Mouse (Mus musculus) heart, postnatal 0 days (tissue): Measurements from ENCODE around the gene Prkcb. TPM values are rescaled to one million over a fixed set of nuclear protein-coding genes. Genes with fewer than 3 reads are reported as not detected.

Source experiments
- ATAC-seq: fragments of 200-750 bp; cut with Nextera tagmentation; 2 replicates; pipeline ENCODE4 v1.8.0; 2017; ENCODE audit warnings: low read depth, moderate number of reproducible peaks, moderate library complexity; ENCODE audit not compliant: insufficient read depth
- DNase-seq: peaks from one replicate; pipeline ENCODE4 v3.0.0-alpha.2; 2016; ENCODE audit warnings: low spot score
- H3K27ac ChIP-seq: fragments of 300-500 bp; sonication (generic); 2 replicates; pipeline ENCODE4 v1.5.1; 2014; ENCODE audit warnings: low read depth, mild to moderate bottlenecking
- H3K27me3 ChIP-seq: fragments of 300-500 bp; sonication (generic); 2 replicates; pipeline ENCODE4 v1.6.1; 2014; ENCODE audit warnings: low read length, mixed read lengths; ENCODE audit not compliant: control insufficient read depth, insufficient read depth
- H3K36me3 ChIP-seq: fragments of 300-500 bp; sonication (generic); replicated peaks from 2 replicates; pipeline ENCODE4 v1.6.1; 2014; ENCODE audit warnings: low read length, mixed read lengths; ENCODE audit not compliant: control insufficient read depth, insufficient read depth
- H3K4me1 ChIP-seq: fragments of 300-500 bp; sonication (generic); 2 replicates; pipeline ENCODE4 v1.6.1; 2014; ENCODE audit warnings: antibody characterized with exemption; ENCODE audit not compliant: control insufficient read depth, insufficient read depth
- H3K4me2 ChIP-seq: fragments of 300-500 bp; sonication (generic); 2 replicates; pipeline ENCODE4 v1.6.1; 2014; ENCODE audit warnings: low read depth, mild to moderate bottlenecking, low read length, moderate library complexity
- H3K4me3 ChIP-seq: fragments of 300-500 bp; sonication (generic); 2 replicates; pipeline ENCODE4 v1.5.1; 2014; ENCODE audit warnings: low read depth, low read length
- H3K9ac ChIP-seq: fragments of 300-500 bp; sonication (generic); replicated peaks from 2 replicates; pipeline ENCODE4 v1.6.1; 2014; ENCODE audit warnings: low read depth, low read length, mixed read lengths
- H3K9me3 ChIP-seq: fragments of 300-500 bp; sonication (generic); replicated peaks from 2 replicates; pipeline ENCODE4 v1.6.1; 2016; ENCODE audit warnings: low read length; ENCODE audit not compliant: control insufficient read depth
- CTCF ChIP-seq: IDR thresholded peaks from 2 replicates; pipeline ENCODE4 v1.5.1; 2016; ENCODE audit warnings: antibody characterized with exemption, control low read depth, low read depth
- EP300 ChIP-seq: IDR thresholded peaks from 2 replicates; pipeline ENCODE4 v1.6.1; 2016; ENCODE audit warnings: antibody characterized with exemption, low read depth
- WGBS: fragments of 180-500 bp; shearing (Covaris S2); extraction: QIAGEN DNeasy Blood & Tissue Kit; methylation state at CpG from one replicate; pipeline ENCODE4 v1.1.7; 2014; 5-methylcytosine and 5-hydroxymethylcytosine counted together
- polyA plus RNA-seq: library from polyadenylated mRNA; unstranded; fragments of >200 nt; fragmentation: Nextera tagmentation; extraction: Ambion mirVana; gene quantifications from 2 replicates; pipeline ENCODE4 v1.2.1, GENCODE M21; 2015
- total RNA-seq: library from RNA; depleted of rRNA; stranded (reverse); fragments of >200 nt; gene quantifications from 2 replicates; pipeline ENCODE4 v1.2.3, GENCODE M21; 2014; ENCODE audit warnings: low replicate concordance

Prkcb gene
- total and polyA plus RNA-seq, 2 experiments from 2014 or later: 1.1 to 1.9 TPM

GRCm38 (mm10) chr7:122445056-122445455, 156.5 kb downstream of the Prkcb start:
- peak; percentile 23 for DNase-seq
- Histone ChIP-seq H3K36me3 (no peaks in the 10 kb centered on the region), H3K27ac (no peak overlapping the region), H3K4me3 (no peak overlapping the region), H3K4me1 (no peaks in the 10 kb centered on the region), H3K27me3 (no peaks in the 10 kb centered on the region), H3K9ac (no peak overlapping the region), H3K9me3 (no peaks in the 10 kb centered on the region), H3K4me2 (no peak overlapping the region)
- TF ChIP-seq CTCF (peak; percentile 54), EP300 (no peak)
- no peak for ATAC-seq
- WGBS: 61% methylated on average over 6 of the region's 6 CpGs

DNA sequence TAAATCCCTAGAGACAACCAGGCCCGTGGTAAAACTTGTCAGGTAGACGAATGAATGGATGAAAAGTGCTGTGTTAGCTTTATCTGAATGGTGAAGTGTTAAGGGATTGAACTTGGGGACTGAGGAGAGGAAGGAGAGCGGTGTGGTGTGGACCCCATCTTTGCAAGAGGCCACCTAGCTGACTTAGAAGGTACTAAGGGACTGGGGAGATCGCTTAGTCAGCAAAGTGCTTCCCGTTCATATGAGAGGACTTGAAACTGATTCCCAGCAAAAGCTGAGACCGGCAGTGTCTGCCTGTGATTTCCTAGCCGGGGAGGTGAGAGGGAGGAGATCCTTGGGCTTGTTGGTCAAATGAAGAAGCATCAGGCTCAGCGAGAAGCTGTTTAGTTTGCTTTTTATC, 164.1 kb downstream of the Prkcb start:
- Histone ChIP-seq H3K9me3 (no peaks in the 10 kb centered on the region), H3K27ac (no peak overlapping the region), H3K36me3 (no peaks in the 10 kb centered on the region), H3K4me3 (no peak overlapping the region), H3K4me2 (no peak overlapping the region), H3K9ac (no peak overlapping the region), H3K27me3 (no peaks in the 10 kb centered on the region), H3K4me1 (no peaks in the 10 kb centered on the region)
- 69% methylated on average over 8 of the region's 8 CpGs for WGBS
- no peak for ATAC-seq
- no peak for DNase-seq
- TF ChIP-seq CTCF (no peak), EP300 (no peak)

DNA sequence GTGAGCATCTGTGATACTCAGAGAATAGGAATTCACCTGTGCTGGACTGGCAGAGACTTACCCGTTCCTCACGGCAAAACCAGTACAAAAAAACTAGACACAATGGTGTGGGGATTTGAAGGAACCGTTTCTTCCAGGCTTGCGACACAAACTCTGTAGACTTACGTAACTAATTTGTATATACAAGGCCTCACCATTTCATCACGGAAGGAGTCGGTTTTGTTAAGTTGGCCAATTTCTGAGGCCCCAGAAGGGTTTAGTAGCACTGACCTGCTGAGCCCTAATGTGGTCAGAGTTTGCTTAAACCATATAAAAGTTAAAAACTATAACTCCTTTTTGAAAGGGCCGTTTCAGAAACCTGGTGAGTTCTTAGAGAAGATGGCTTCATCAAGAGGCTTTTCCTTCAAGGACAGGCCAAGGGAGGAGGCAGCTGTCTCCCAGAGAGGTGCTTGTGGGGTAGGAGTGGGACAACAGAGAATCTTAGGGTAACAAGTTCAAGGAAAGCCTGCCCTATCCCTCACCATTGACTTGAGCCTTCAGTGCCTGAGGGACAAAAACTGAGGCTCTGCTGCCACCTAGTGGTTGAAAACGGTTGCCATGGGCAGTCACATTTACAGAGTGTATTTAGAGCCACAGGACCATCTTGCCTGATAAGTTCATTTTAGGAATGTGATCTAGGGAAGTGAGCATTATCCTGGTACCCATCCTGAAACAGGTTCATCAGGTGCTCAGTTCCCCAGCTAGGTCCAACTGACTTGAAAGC, 170.8 kb downstream of the Prkcb start:
- Histone ChIP-seq H3K9ac (no peak overlapping the region), H3K9me3 (no peaks in the 10 kb centered on the region), H3K4me3 (no peak overlapping the region), H3K27me3 (no peaks in the 10 kb centered on the region), H3K4me2 (no peak overlapping the region), H3K27ac (no peak overlapping the region), H3K4me1 (no peaks in the 10 kb centered on the region), H3K36me3 (no peaks in the 10 kb centered on the region)
- DNase-seq: peak; percentile 66
- no peak for TF ChIP-seq EP300
- peak; percentile 98 for TF ChIP-seq CTCF
- WGBS: 62% methylated on average over 9 of the region's 9 CpGs
- ATAC-seq: no peak

DNA sequence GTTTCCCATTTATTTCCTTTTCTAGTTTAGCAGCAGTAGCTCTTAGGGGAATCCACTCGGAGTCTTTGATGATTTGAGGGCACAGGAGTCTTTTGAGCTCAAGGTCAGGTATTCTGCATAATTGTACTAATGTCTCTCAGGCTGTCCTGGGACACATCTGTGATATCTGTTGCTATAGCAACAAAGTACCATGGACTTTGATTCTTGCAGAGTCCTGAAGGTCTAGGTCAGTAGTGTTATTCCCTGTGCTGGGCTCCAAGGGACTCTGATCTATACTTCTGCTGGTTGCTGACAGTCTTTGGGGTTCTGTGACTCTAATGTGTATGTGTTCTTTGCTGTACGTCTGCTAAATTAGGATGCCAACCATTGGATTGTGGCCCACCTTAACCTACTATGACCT, 171.5 kb downstream of the Prkcb start:
- ATAC-seq (no peak), DNase-seq (no peak)
- Histone ChIP-seq H3K9me3 (no peaks in the 10 kb centered on the region), H3K4me1 (no peaks in the 10 kb centered on the region), H3K36me3 (no peaks in the 10 kb centered on the region), H3K4me2 (no peak overlapping the region), H3K27ac (no peak overlapping the region), H3K4me3 (no peak overlapping the region), H3K27me3 (no peaks in the 10 kb centered on the region), H3K9ac (no peak overlapping the region)
- TF ChIP-seq EP300: no peak
- no peak for TF ChIP-seq CTCF
- 43% methylated on average over 2 of the region's 2 CpGs for WGBS

DNA sequence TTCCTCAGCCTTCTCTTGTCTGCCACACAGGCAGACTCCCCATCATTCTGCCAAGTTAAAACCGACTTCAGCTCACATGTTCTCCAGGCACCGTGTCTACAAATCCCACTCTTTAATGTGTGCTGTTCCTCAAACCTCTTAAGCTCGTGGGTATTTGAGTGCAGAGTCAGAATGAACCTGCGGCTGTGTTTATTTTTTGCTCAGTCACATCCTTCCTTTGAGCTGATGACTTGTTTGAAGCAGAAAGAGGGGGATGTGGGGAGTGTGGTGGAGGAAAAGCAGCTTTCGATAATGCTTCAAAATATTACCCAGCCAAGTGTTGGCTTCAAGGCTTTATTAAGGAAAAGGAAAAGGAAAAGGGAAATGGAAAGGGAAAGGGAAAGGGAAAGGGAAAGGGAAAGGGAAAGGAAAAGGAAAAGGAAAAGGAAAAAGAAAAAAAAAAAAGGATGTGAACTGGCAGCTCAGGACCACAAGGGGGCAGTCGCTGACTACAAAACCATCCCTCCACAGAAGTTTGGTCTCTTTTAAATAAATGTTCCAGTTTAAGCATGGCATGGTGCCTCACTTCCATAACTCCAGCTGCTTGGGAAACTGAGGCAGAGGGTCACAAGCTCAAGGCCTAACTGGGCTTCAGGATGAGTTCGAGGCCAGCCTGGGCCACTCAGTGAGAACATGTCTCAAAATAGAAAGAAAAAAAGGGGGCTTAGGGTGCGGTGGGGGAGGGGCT, 177.4 kb downstream of the Prkcb start:
- Histone ChIP-seq H3K27ac (no peak overlapping the region), H3K4me3 (no peak overlapping the region), H3K9me3 (no peaks in the 10 kb centered on the region), H3K36me3 (no peaks in the 10 kb centered on the region), H3K9ac (no peak overlapping the region), H3K27me3 (no peaks in the 10 kb centered on the region), H3K4me2 (no peak overlapping the region), H3K4me1 (no peaks in the 10 kb centered on the region)
- TF ChIP-seq EP300 (no peak), CTCF (peak; percentile 72)
- ATAC-seq (no peak), DNase-seq (no peak)
- 36% methylated on average over 8 of the region's 8 CpGs for WGBS

DNA sequence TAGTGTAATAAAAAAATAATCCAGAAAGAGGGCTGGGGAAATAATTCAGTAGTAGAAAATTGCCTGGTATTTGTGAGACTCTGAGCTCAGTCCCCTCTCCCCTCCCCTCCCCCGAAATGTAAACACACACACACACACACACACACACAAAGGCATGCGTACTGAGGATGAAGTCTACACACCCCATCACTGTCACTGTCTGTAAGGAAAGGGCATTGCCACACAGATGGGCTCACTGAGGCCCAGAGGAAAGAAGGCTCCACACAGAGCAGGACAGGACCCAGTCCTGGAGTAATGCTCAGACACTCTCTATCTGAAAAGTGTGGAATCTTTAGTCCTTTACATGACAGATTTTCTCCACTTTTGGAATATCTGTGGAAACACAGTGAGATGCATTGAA, 178.2 kb downstream of the Prkcb start:
- H3K4me2 ChIP-seq: no peak overlapping the region
- no peak overlapping the region for H3K4me3 ChIP-seq
- no peak overlapping the region for H3K27ac ChIP-seq
- H3K27me3 ChIP-seq: no peaks in the 10 kb centered on the region
- 86% methylated on average over 2 of the region's 2 CpGs for whole genome bisulfite sequencing
- H3K9ac ChIP-seq: no peak overlapping the region
- no peaks in the 10 kb centered on the region for H3K9me3 ChIP-seq
- no peak for DNase-seq
- TF ChIP-seq CTCF (no peak), EP300 (no peak)
- H3K4me1 ChIP-seq: no peaks in the 10 kb centered on the region
- no peak for ATAC-seq
- no peaks in the 10 kb centered on the region for H3K36me3 ChIP-seq
